Mouse (Mus musculus): ENCODE data around the gene 2700081O15Rik. TPM values are rescaled to one million over a fixed set of nuclear protein-coding genes. Genes with fewer than 3 reads are reported as not detected.
A peak's percentile ranks its signal among the peaks of the same experiment; 100 is the strongest.

Gene 2700081O15Rik
- polyA plus RNA-seq, 1 experiment from 2014 or later, result 0.93 TPM

GRCm38 (mm10) chr19:7421602-7422591, 4.5 kb downstream of the 2700081O15Rik start:
- Histone ChIP-seq H3K4me1 (replicated peaks) (peaks cover 66% of the 10 kb centered on the region), H3K4me2 (peak overlapping the region; percentile 50), H3K27me3 (peaks cover 8% of the 10 kb centered on the region), H3K36me3 (peaks cover 61% of the 10 kb centered on the region), H3K4me3 (replicated peaks) (peak overlapping the region; percentile 23), H3K27ac (no peak overlapping the region), H3K9me3 (replicated peaks) (no peaks in the 10 kb centered on the region), H3K9ac (no peak overlapping the region; the same call in 1 of the 2 replicates)
- WGBS (ENCODE audit: insufficient replicate concordance), result 69% methylated on average over 48 of the region's 48 CpGs
- ATAC-seq (ENCODE audit: low read depth) (no peak), DNase-seq (no peak)

- peak overlapping the region; percentile 50 for H3K4me2 ChIP-seq
- H3K36me3 ChIP-seq, result peaks cover 68% of the 10 kb centered on the region
- H3K9ac ChIP-seq, result no peak overlapping the region
- H3K4me1 ChIP-seq (replicated peaks), result peaks cover 60% of the 10 kb centered on the region
- ATAC-seq (ENCODE audit: low read depth) (no peak), DNase-seq (no peak)
- peaks cover 2% of the 10 kb centered on the region; the same call in 1 of the 2 replicates for H3K27me3 ChIP-seq
- H3K27ac ChIP-seq, result no peak overlapping the region
- 62% methylated on average over 35 of the region's 35 CpGs for WGBS (ENCODE audit: insufficient replicate concordance)
- H3K4me3 ChIP-seq (replicated peaks), result peak overlapping the region; percentile 23
- H3K9me3 ChIP-seq (replicated peaks), result no peaks in the 10 kb centered on the region
These were observed 5.2 kb downstream of the 2700081O15Rik start for GRCm38 (mm10) chr19:7422656-7423027.

GRCm38 (mm10) chr19:7423028-7423655, 5.7 kb downstream of the 2700081O15Rik start:
- Histone ChIP-seq H3K4me3 (replicated peaks) (peak overlapping the region; percentile 23), H3K36me3 (peaks cover 73% of the 10 kb centered on the region), H3K4me2 (peak overlapping the region; percentile 50), H3K27ac (no peak overlapping the region), H3K9me3 (replicated peaks) (no peaks in the 10 kb centered on the region), H3K27me3 (peaks cover 2% of the 10 kb centered on the region; the same call in 1 of the 2 replicates), H3K9ac (no peak overlapping the region), H3K4me1 (replicated peaks) (peaks cover 58% of the 10 kb centered on the region)
- ATAC-seq (ENCODE audit: low read depth) (peak; percentile 29; the same call in 1 of the 2 replicates), DNase-seq (no peak)
- 70% methylated on average over 51 of the region's 51 CpGs for WGBS (ENCODE audit: insufficient replicate concordance)

GRCm38 (mm10) chr19:7423656-7424030, 6.2 kb downstream of the 2700081O15Rik start:
- Histone ChIP-seq H3K27me3 (peaks cover 2% of the 10 kb centered on the region; the same call in 1 of the 2 replicates), H3K9me3 (replicated peaks) (no peaks in the 10 kb centered on the region), H3K9ac (no peak overlapping the region), H3K4me1 (replicated peaks) (peaks cover 53% of the 10 kb centered on the region), H3K4me2 (peak overlapping the region; percentile 50), H3K27ac (no peak overlapping the region), H3K36me3 (peaks cover 78% of the 10 kb centered on the region), H3K4me3 (replicated peaks) (0 out of 2 replicates have a peak overlapping the region, but pooled peaks have one; percentile 23)
- DNase-seq (no peak), ATAC-seq (ENCODE audit: low read depth) (no peak)
- 78% methylated on average over 16 of the region's 16 CpGs for WGBS (ENCODE audit: insufficient replicate concordance)

- no peaks in the 10 kb centered on the region for H3K9me3 ChIP-seq (replicated peaks)
- H3K4me3 ChIP-seq (replicated peaks), result no peak overlapping the region
- no peak overlapping the region for H3K27ac ChIP-seq
- 75% methylated on average over 7 of the region's 7 CpGs for WGBS (ENCODE audit: insufficient replicate concordance)
- DNase-seq, result no peak
- peaks cover 48% of the 10 kb centered on the region for H3K4me1 ChIP-seq (replicated peaks)
- peaks cover 82% of the 10 kb centered on the region for H3K36me3 ChIP-seq
- H3K4me2 ChIP-seq, result no peak overlapping the region
- no peak overlapping the region for H3K9ac ChIP-seq
- ATAC-seq (ENCODE audit: low read depth), result no peak
- peaks cover 2% of the 10 kb centered on the region; the same call in 1 of the 2 replicates for H3K27me3 ChIP-seq
These were observed 6.7 kb downstream of the 2700081O15Rik start for GRCm38 (mm10) chr19:7424131-7424530.

GRCm38 (mm10) chr19:7424590-7425397, 7.4 kb downstream of the 2700081O15Rik start:
- peaks cover 87% of the 10 kb centered on the region for H3K36me3 ChIP-seq
- no peak overlapping the region for H3K9ac ChIP-seq
- DNase-seq, result no peak
- peaks cover 2% of the 10 kb centered on the region; the same call in 1 of the 2 replicates for H3K27me3 ChIP-seq
- no peak overlapping the region for H3K4me2 ChIP-seq
- H3K9me3 ChIP-seq (replicated peaks), result no peaks in the 10 kb centered on the region
- 67% methylated on average over 8 of the region's 8 CpGs for WGBS (ENCODE audit: insufficient replicate concordance)
- H3K27ac ChIP-seq, result no peak overlapping the region
- H3K4me1 ChIP-seq (replicated peaks), result peaks cover 42% of the 10 kb centered on the region
- no peak for ATAC-seq (ENCODE audit: low read depth)
- no peak overlapping the region for H3K4me3 ChIP-seq (replicated peaks)

- H3K36me3 ChIP-seq, result peaks cover 85% of the 10 kb centered on the region
- H3K27me3 ChIP-seq, result peaks cover 2% of the 10 kb centered on the region; the same call in 1 of the 2 replicates
- no peak overlapping the region for H3K4me2 ChIP-seq
- H3K27ac ChIP-seq, result no peak overlapping the region
- WGBS (ENCODE audit: insufficient replicate concordance), result 49% methylated on average over 3 of the region's 3 CpGs
- H3K4me1 ChIP-seq (replicated peaks), result peaks cover 36% of the 10 kb centered on the region
- no peak for ATAC-seq (ENCODE audit: low read depth)
- H3K9me3 ChIP-seq (replicated peaks), result no peaks in the 10 kb centered on the region
- no peak overlapping the region for H3K9ac ChIP-seq
- no peak for DNase-seq
- no peak overlapping the region for H3K4me3 ChIP-seq (replicated peaks)
These were observed 8.0 kb downstream of the 2700081O15Rik start for GRCm38 (mm10) chr19:7425398-7425775.

- ATAC-seq (ENCODE audit: low read depth) (no peak), DNase-seq (no peak)
- Histone ChIP-seq H3K9ac (no peak overlapping the region), H3K4me2 (no peak overlapping the region), H3K27me3 (no peaks in the 10 kb centered on the region), H3K4me1 (replicated peaks) (no peaks in the 10 kb centered on the region), H3K27ac (no peak overlapping the region), H3K9me3 (replicated peaks) (no peaks in the 10 kb centered on the region), H3K4me3 (replicated peaks) (no peak overlapping the region), H3K36me3 (peaks cover 56% of the 10 kb centered on the region)
- 84% methylated on average over 2 of the region's 2 CpGs for WGBS (ENCODE audit: insufficient replicate concordance)
These were observed 17.5 kb downstream of the 2700081O15Rik start for GRCm38 (mm10) chr19:7434887-7435286.

- Histone ChIP-seq H3K27ac (no peak overlapping the region), H3K4me2 (no peak overlapping the region), H3K9ac (no peak overlapping the region), H3K9me3 (replicated peaks) (no peaks in the 10 kb centered on the region), H3K4me3 (replicated peaks) (no peak overlapping the region), H3K4me1 (replicated peaks) (0 out of 2 replicates have a peak, but pooled peaks cover 2% of the 10 kb centered on the region), H3K36me3 (peaks cover 43% of the 10 kb centered on the region), H3K27me3 (no peaks in the 10 kb centered on the region)
- WGBS (ENCODE audit: insufficient replicate concordance), result 69% methylated on average over 5 of the region's 5 CpGs
- no peak for DNase-seq
- ATAC-seq (ENCODE audit: low read depth), result no peak
These were observed 18.9 kb downstream of the 2700081O15Rik start for GRCm38 (mm10) chr19:7436061-7436970.

- H3K9ac ChIP-seq, result no peak overlapping the region
- peaks cover 24% of the 10 kb centered on the region for H3K36me3 ChIP-seq
- H3K4me1 ChIP-seq (replicated peaks), result 0 out of 2 replicates have a peak, but pooled peaks cover 8% of the 10 kb centered on the region
- no peaks in the 10 kb centered on the region for H3K27me3 ChIP-seq
- H3K4me3 ChIP-seq (replicated peaks), result no peak overlapping the region
- no peak overlapping the region for H3K27ac ChIP-seq
- ATAC-seq (ENCODE audit: low read depth) (no peak), DNase-seq (no peak)
- no peak overlapping the region for H3K4me2 ChIP-seq
- H3K9me3 ChIP-seq (replicated peaks), result no peaks in the 10 kb centered on the region
These were observed 20.9 kb downstream of the 2700081O15Rik start for GRCm38 (mm10) chr19:7438295-7438694.

Measured in liver, embryonic 13.5 days (tissue).